Mouse (Mus musculus) hindlimb bud, embryonic 11.5 days (tissue): Measurements from ENCODE around the gene Phf12.

Experiments
- DNase-seq: peaks from one replicate; pipeline ENCODE4 v3.0.0-alpha.2; 2012; ENCODE audit warnings: low read depth, low spot score; ENCODE audit errors: extremely low spot score

Gene Phf12

DNA sequence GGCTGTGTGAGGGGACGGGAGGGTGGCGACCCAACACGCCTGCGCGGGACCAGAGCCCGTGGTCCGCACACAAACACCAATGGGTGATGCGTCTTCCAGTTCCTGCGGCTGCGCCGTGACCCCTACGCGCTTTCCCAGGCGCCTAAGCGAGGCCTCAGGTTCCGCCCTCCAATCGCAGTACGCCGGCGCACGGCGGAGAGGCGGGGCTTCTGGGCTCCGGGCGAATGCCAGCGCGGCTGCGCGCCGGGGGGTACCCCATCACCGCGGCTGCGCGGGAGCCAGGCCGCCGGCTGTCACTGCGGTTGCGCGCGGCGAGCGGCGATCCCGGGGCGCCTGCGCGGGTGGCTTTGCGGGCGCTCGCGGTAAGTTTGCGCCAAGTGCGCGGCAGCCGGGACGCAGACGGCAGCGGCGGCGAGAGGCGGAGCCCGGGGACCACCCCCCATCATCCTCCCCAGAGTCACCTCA is at the start of gene Phf12:
Gene Phf12 (plus strand): TSS at position 314 of the 465 bp plus-strand sequence.
- DNase-seq = peak; percentile 94

DNA sequence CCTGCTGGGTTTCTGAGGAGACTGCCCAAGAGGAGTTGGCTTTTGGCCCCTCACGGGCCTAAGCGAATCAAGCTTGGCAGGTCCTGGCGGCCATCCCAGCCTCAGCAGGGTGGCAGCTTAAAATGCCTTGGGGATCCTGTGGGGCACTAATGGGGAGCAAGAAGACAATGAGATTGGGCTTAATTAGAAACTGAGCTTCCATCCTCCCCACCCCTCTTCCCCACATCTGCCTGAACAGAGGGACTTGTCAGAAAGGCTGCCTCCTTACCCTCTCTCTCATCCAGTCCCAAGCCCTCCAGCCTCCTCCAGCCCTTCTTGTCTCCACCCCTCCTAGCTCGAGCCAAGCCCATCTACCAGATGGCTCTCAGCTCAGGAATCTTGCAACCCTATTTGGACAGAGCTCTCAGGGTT is 48.4 kb upstream of the Phf12 start:
- DNase-seq = no peak

DNA sequence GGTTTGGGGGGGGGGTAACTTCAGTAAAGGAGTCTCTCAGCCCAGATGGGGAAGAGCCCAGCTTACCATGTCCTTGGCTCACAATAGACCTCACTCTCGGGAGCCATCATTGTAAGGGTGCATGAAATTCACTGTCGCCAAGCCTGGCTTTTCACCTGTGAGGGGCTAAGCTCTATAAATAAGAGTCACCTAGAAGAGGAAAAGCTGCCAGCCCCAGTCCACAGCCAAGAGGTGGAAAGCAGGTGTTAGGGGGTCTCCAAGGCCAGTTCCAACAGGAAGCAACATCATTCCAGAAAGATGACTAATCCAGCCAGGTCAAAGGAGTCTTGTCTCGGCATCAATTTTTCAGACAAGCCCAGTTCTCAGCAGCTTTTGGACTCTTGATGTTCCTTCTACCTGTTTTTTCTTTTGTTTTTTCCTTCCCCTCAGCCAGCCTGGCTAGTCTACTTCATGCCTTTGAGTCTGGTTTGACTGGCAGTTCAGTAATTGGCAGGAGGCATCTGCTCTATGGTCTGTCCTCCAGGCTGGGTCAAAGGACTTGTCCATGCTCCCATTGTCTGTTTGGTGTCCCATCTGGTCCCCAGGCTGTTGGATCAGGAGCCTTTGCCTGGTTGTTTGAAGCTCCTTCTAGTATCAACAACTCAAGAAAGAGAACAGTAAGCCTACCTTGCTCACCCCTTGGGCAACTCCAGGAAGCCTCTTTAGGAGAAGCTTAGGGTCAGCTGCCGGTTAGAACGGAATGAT is 47.8 kb upstream of the Phf12 start:
- DNase-seq = no peak

DNA sequence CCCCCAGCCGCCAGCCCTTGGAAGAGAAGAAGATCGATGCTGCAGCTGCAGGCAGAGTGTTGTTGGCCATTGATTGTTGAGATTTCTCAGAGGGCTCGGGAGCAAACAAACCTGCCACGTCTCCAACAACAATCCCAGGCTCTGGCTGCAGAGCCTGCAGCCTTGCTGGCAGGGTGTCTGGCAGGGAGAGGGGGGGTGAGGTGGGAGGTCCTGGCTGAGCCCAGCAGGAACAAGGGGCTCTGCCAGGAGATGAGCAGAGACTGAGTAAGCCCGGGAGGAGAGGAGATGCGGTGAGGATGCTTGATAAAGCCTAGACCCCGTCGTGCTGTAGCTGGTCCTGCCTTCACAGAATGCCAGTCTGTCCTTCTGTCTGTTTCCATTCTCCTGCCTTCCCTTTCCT is 45.7 kb upstream of the Phf12 start:
- no peak for DNase-seq

DNA sequence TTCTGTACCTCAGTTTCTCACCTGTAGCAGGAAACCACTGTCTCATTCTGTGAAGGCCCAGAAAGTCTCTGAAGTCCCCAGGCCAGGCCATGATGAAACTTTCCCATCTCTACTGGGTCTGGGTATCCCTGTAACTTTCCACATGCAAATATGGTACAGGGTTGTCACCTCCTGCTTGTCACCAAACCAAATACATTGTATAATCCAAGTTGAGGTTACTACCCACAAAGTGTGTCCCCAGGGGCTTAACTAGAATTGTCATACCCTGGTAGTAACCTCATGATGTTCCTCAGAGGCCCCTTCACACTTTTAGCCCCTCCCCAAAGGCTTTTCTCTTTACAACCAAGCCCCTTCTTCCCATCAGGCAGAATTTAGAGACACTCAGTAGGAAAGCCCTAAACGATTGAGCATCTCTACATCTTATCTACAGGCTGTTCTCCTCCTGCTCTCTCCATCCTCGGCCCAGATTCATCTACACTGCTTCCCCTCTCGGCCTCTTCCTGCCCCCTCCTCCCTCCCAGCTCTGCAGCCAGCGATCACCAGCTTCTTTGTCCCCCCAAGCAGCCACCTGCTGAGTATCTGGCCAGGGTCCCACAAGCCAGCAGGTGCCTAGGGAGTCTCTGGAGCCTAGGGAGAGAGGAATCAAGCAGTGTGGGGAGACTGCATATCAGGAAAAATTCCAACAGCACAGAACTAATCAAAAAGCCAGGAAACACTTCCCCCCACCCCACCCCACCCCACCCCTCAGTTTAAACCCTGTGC is 44.7 kb upstream of the Phf12 start:
- no peak for DNase-seq

DNA sequence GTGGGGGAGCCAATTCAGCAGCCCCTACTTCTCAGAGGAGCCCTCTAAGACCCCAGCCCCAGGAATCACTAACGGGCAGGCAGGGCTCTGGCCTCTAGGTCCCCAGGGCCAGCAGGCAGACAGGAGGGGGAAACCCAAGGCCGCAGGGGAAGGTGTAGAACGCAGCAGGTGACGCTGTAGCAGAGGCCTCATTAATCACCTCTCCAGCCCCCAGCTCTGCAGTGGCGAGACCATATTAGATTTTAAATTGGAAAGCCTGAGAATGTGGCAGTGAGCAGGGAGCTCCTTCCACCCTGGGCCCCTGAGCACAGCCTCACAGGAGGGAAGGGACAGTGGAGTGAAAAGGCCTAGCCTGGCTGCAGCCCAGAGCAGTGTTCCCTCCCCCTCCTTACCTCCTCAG is 40.3 kb upstream of the Phf12 start:
- DNase-seq = no peak

DNA sequence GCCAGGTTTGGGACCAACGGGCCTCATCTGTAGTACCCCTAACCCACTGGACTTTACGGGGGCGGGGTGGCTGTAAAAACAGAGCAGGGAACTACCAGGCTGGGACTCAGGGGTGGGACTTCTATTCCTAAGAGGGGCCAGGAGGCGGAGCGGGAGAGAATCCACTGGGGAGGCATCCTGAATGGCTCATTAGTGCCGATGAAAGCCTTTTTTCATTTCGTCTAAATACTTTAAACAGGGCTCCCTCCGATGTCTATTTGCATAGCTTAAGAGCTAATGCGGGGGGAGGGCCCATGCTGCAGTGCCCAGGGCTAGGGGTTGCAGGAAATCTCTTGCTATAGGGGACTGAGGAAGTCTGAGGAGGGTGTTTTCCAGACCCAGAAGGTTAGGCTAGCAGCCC is 34.7 kb upstream of the Phf12 start:
- no peak for DNase-seq

DNA sequence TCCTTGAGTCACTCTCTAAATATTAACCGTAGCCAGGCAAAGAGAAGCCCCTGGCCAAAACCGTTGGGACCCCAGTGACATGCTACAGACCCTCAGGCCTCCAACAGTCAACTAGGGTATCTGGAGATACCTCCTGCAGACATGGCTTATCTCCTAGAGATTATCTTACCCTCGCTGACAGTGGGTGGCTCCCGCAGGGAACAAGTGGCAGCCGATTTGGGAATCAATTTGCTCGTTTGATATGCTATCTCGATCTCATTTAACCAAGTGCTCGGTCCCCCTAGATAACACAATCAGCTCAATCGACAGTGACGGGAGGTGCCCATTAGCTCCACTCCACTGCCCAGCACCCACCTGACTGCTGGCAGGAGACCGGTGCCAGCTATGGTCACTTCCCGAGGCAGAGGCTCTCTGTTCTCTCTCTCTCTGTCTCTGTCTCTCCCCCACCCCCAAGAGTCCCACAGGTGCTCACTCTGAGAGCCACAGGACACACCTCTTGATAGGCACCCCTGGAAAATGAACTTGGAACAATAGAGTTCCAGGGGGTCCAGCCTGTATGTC is 32.3 kb upstream of the Phf12 start:
- no peak for DNase-seq

DNA sequence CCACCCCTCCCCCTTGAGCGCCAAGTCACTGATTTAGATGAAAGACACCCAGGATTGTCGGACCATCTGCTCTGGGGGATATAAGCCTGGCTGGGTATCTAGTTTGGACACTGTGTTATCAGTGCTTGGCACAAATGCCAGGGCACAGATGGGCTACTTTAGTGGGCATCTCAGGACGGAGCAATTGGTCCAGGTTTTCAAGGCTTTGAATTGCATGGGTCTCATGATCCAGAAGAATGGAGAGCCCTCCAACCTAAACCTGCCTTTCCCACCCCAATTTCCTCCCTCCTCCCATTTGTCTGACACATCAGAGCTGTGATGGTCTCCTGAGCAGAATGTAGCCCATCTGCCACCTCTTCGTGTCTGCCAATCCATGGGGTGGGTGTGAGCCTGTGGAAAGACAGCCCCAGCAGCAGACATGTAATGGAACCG is 31.7 kb upstream of the Phf12 start:
- DNase-seq = no peak

DNA sequence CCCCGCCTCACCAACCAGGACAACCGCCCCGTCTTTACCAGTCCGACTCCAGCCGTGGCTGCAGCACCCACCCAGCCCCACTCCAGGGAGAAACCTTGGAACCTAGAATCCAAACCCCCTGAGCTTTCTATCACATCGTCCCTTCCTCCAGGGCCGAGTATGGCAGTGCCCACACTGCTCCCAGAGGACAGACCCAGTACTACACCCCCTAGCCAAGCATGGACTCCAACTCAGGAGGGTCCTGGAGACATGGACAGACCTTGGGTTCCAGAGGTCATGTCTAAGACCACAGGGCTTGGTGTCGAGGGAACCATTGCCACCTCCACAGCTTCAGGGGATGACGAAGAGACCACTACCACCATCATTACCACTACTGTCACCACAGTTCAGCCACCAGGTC is 28.9 kb upstream of the Phf12 start:
- DNase-seq = no peak

DNA sequence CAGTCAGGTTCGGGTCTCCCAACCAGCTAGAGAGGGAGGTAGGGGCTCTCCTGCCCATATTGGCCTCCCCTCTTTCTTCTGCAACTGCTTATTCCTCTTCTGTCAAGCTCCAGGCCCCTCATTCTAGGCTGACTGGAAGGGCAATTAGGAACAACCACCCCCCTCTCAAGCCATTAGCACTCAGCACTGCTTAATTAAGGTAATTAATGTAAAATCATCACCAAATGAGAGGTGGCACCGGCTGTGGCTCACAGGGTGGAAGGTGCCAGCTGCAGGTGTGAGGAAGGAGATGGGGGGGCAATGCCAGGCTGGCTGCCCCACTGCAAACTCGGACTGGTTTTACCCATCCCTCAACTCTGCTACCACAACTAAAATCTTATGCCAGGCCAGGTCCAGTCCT is 26.1 kb upstream of the Phf12 start:
- DNase-seq = no peak

DNA sequence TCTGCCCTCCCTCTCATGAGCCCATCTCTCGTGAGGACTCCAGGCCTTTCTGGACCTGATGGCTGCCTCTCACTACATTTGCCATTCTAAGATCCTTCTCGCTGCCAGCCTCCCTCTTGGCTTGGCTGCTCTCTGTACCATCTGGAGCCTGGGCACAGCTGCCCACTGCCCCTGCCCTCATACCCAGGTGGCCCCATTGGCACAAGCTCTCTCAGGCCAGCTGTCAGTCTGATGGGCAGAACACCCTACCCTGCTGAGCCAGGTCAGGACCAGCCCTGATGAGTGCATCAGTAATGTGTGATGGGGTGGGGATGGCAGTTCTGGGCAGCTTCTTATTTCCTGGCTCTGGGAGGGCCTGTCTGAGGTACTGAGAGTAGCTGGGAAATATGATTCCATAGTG is 24.3 kb upstream of the Phf12 start:
- DNase-seq = no peak

DNA sequence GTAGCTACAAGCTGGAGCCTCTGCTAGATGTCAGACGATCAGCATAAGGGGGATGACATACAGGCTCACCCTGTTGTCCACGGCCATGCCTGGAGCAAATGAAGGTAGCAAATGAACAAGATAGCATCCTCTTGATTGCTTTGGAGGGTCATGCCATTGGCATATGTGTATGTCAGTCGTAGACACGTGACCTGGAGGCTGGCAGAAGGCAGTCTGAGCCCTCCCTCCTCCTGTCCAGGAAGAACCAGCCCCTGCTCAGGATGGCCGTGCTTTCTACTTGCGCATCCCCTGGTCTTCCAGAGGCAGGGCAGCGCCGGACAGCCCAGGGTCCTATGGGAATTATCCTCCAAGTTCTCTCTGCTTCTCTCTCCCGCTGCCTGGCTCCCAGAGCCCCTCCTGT is 23.6 kb upstream of the Phf12 start:
- no peak for DNase-seq

DNA sequence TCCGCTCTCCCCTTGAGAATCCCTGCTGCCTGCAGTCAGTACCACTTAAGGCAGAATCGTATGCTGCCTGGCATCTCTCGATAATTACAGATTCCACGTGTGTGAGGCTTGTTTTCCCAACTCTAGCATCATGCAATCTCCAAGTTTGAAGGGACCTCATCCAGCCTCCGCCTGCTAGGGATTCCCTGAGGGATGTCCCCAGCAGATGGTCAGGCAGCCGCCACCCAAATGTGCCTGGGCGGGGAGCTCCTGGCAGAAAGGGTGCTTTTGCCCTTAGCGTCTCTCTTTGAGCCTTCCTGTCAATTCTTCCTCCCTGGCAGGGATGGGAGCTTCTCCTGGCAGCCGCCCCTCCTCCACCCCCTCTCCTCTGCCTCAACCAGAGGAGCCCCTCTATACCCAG is 22.4 kb upstream of the Phf12 start:
- DNase-seq = no peak

DNA sequence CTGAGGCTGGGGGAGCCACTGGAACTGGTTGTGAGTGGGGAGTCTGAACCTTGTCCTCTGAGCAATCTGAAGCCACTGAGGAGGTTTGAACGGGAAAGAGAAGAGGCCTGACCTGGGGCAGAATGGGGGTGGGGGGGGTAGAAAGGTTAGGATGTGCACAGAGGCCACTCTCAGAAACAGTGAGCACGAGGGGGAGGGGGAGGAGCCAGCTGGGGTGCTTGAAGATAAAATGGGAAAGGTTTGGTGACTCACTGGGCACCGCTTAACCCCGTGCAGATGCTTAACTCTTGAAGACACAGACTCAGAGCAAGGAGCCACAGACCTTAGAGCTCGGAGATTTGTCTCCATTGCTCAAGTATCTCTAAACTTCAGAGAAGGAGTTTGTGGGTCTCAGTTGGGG is 21.7 kb upstream of the Phf12 start:
- no peak for DNase-seq

DNA sequence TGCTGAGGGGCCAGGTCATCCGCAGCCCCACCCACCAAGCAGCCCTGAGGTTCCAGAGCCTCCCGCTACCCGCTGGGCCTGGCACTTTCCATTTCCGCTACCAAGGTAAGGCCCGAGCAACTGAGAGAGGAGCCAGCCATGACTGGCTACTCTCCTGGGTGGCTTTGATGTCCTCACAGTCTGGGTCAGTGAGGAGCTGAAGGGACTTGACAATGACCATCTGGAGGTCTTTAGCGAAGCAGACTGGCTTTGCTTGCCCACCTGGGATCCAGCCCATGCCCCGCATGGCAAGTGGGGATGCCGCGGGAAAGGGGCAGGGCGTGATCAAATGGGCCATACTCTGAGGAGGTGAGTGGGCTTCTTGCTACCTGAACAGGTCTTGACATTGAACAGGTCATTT is 19.6 kb upstream of the Phf12 start:
- no peak for DNase-seq

DNA sequence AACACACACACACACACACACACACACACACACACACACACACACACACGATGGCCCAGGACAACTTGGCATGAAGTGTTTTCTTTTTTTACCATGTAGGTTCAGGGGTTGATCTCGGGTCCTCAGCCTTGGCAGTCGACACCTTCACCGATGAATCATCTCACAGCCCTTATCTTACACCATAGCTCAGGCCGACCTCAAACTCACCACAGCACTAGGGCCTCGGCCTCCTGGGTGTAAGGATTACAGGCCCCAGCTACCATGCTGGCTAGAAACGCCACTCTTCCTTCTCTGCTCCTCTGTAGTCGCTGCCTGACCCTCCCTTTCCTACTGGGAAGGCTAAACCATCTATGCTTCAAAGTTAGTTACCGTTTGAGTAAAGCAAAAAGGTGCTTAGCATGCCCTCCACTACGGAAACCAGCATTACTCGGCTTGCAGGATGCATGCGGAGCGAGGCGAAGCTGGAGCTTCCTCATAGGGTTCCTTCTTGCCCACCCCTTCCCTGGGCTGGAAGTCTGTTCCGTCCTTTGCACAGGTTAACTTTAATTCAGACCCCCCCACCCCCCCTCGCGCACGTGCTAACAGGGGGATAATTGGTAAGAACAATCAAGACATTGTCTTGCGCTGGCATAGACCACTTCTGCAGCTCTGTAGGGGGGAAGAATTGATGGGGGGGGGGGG is 18.0 kb upstream of the Phf12 start:
- no peak for DNase-seq

DNA sequence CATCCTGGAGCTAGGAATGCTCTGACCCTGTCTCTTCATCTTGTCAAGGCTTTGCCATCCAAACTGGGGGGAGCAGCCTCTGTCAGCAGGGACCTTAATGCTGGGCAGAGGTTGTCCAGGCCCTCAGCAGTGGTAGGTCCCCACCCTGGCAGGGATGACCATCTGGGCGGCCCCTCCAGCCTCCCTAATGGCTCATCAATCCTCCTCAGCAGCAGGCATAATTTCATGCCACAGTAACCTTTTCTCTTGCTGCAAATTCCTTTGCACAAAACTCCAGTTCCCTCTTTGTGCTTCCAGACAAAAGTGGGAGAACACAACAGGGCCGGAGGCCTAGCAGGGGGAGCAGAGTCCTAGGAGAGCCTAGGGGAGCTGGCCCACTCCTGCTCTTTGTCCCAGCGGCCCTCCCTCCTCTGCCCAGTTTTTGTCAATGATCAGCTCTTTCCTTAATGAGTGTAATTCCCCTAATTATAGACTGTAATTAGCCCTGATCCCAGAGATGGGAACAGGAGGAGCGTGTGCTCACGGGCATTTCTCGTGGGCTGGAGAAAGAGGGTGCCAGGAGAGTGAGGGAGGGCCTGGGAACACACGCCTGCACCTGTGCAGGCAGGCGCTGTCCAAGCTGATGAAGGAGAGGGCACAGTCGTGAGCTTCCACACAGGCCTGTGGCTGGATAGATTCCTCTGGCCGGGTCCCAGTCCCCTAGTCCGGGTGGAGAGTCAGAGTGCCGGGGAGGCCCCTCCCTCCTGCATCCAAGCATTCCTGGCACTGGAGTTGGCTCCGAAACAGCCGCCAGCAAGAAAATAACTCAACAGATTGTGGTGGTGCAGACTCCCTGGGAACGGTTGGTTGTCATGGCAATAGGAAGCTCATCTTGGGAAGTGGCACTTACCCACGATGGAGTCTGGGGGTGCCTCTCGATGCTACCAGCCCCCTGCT is 17.2 kb upstream of the Phf12 start:
- no peak for DNase-seq

DNA sequence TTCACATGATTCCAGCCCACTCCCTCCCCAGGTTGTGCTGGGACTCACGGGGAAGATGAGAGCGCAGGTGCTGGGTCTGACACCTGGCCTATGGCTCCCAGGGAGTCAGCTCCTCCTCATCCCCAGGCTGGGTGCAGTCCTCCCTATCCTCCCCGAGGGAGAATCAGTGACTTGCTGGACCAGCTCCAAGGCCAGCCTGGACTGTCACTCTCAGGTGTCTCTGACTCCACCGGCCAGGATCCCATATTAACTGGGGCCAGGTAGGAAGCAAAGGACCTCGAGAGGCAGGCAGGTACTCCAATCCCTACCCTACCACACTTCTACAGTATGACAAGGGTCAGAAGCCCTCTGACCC is 16.5 kb upstream of the Phf12 start:
- no peak for DNase-seq

DNA sequence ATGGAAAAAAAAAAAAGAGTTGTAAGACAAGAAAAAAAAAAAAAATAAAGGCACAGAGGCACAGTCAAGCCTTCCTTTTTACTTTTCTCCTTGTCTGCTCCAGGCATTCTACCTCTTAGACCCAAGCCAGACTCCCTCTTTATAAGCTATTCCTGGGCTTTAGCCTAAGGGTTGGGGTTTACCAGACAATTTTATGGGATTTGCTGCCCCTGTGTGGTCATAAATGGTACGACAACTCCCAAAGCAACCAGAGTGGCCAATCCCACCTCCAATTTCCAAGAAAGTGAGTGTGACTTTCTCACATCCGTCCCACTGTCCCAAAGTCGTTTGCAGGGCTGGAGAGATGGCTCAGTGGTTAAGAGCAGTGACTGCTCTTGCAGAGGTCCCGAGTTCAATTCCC is 15.4 kb upstream of the Phf12 start:
- DNase-seq = peak; percentile 58

DNA sequence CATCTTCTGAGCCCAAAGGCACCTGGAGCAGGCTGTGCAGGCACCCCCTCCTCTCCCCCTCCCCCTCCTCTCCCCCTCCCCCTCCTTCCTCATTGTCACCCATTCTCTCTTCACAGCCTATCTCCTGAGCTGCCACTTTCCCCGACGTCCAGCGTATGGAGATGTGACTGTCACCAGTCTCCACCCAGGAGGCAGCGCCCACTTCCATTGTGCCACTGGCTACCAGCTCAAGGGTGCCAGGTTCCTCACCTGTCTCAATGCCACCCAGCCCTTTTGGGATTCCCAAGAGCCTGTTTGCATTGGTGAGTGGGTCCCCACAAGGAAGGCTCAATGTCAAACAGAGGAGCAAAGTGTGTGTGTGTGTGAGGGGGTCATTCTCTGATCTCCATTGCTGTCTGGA is 13.8 kb upstream of the Phf12 start:
- DNase-seq = no peak
